Mouse (Mus musculus) midbrain, postnatal 0 days (tissue): Measurements from ENCODE around the gene Abat. TPM values are rescaled to one million over a fixed set of nuclear protein-coding genes. Genes with fewer than 3 reads are reported as not detected.

Source experiments
- ATAC-seq: fragments of 200-750 bp; cut with Nextera tagmentation; 2 replicates; pipeline ENCODE4 v1.8.0; 2017; ENCODE audit warnings: moderate number of reproducible peaks, mild to moderate bottlenecking, moderate TSS enrichment, moderate library complexity; ENCODE audit not compliant: low FRiP score
- DNase-seq: peaks from one replicate; pipeline ENCODE4 v3.0.0-alpha.2; 2015; ENCODE audit warnings: low spot score
- H3K27ac ChIP-seq: fragments of 300-500 bp; sonication (generic); 2 replicates; pipeline ENCODE4 v1.5.1; 2014; ENCODE audit warnings: low read depth, mild to moderate bottlenecking, low read length, mixed read lengths
- H3K27me3 ChIP-seq: fragments of 300-500 bp; sonication (generic); 2 replicates; pipeline ENCODE4 v1.6.1; 2014; ENCODE audit warnings: low read length, control low read depth, mixed read lengths; ENCODE audit not compliant: insufficient read depth
- H3K36me3 ChIP-seq: fragments of 300-500 bp; sonication (generic); 2 replicates; pipeline ENCODE4 v1.6.1; 2014; ENCODE audit warnings: low read length, control low read depth, mixed read lengths; ENCODE audit not compliant: insufficient read depth
- H3K4me1 ChIP-seq: fragments of 300-500 bp; sonication (generic); 2 replicates; pipeline ENCODE4 v1.6.1; 2014; ENCODE audit warnings: mild to moderate bottlenecking, control low read depth, antibody characterized with exemption, low read length, mixed read lengths; ENCODE audit not compliant: insufficient read depth
- H3K4me2 ChIP-seq: fragments of 300-500 bp; sonication (generic); 2 replicates; pipeline ENCODE4 v1.6.1; 2014; ENCODE audit warnings: low read depth, mild to moderate bottlenecking, low read length, mixed read lengths; ENCODE audit not compliant: poor library complexity, severe bottlenecking
- H3K4me3 ChIP-seq: fragments of 300-500 bp; sonication (generic); 2 replicates; pipeline ENCODE4 v1.5.1; 2014; ENCODE audit warnings: low read depth, mild to moderate bottlenecking, low read length, moderate library complexity
- H3K9ac ChIP-seq: fragments of 300-500 bp; sonication (generic); replicated peaks from 2 replicates; pipeline ENCODE4 v1.6.1; 2014; ENCODE audit warnings: mild to moderate bottlenecking, low read length, moderate library complexity, mixed read lengths; ENCODE audit not compliant: poor library complexity, severe bottlenecking
- H3K9me3 ChIP-seq: fragments of 300-500 bp; sonication (generic); 2 replicates; pipeline ENCODE4 v1.6.1; 2016; ENCODE audit warnings: low read length, control low read depth
- CTCF ChIP-seq: IDR thresholded peaks from 2 replicates; pipeline ENCODE4 v1.5.1; 2016; ENCODE audit warnings: antibody characterized with exemption, mild to moderate bottlenecking
- WGBS: fragments of 180-500 bp; shearing (Covaris S2); extraction: QIAGEN DNeasy Blood & Tissue Kit; methylation state at CpG from one replicate; pipeline ENCODE4 v1.1.7; 2014; 5-methylcytosine and 5-hydroxymethylcytosine counted together
- polyA plus RNA-seq: library from polyadenylated mRNA; unstranded; fragments of >200 nt; fragmentation: Nextera tagmentation; extraction: Ambion mirVana; gene quantifications from 2 replicates; pipeline ENCODE4 v1.2.1, GENCODE M21; 2015
- total RNA-seq: library from RNA; depleted of rRNA; stranded (reverse); fragments of >200 nt; gene quantifications from 2 replicates; pipeline ENCODE4 v1.2.3, GENCODE M21; 2014

Abat gene
- total and polyA plus RNA-seq, 2 experiments from 2014 or later = 89.4 to 137 TPM

- peak; percentile 48; the same call in 1 of the 2 replicates for TF ChIP-seq CTCF
- ATAC-seq (peak; percentile 94), DNase-seq (peak; percentile 98)
- H3K4me2 ChIP-seq = peak within 1 kb of the TSS; percentile 85
- peaks cover 9% of the 10 kb centered on the region; the same call in 1 of the 2 replicates for H3K4me1 ChIP-seq
- H3K4me3 ChIP-seq = peak within 1 kb of the TSS; percentile 76
- WGBS = under 1% methylated on average over 58 of the region's 59 CpGs
- H3K27me3 ChIP-seq = no peaks in the 10 kb centered on the region
- H3K36me3 ChIP-seq = peaks cover 9% of the 10 kb centered on the region; the same call in 1 of the 2 replicates
- H3K9ac ChIP-seq = peak within 1 kb of the TSS; percentile 81
- no peaks in the 10 kb centered on the region for H3K9me3 ChIP-seq
- H3K27ac ChIP-seq = peak within 1 kb of the TSS; percentile 86
Observed at GRCm38 (mm10) chr16:8637217-8638051, 124.2 kb downstream of the Abat start, which contains the start of the genes Pmm2 and Tmem186. TSS of gene Pmm2 (plus strand) at chr16:8637674. TSS of gene Tmem186 (minus strand) at chr16:8637712.

DNA sequence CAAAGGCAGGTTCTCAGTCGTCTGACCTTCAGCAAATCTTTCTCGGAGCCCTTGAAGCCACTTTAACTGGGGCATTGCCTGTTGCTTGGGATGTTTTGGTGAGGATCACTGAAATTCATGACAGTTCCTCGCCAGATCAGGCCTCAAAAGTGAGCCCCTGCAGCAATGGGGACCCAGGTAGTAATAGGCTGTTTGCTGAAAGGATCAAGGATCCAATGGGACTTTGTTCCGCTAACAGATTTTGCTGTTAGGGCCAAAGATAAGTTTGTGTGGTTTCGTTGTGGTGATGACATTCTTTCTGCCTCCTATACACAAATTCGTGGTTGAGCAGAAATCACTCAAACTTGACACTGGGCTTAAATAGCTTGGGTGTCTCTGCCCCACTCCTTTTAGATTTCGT is 124.9 kb downstream of the Abat start:
- peak overlapping the region; percentile 85 for H3K4me2 ChIP-seq
- H3K27ac ChIP-seq = peak overlapping the region; percentile 86; the same call in 1 of the 2 replicates
- peaks cover 9% of the 10 kb centered on the region; the same call in 1 of the 2 replicates for H3K4me1 ChIP-seq
- peak overlapping the region; percentile 68 for H3K9ac ChIP-seq
- H3K36me3 ChIP-seq = peaks cover 14% of the 10 kb centered on the region
- WGBS = 41% methylated on average over 7 of the region's 7 CpGs
- TF ChIP-seq CTCF = no peak
- H3K27me3 ChIP-seq = no peaks in the 10 kb centered on the region
- DNase-seq (no peak), ATAC-seq (no peak)
- H3K4me3 ChIP-seq = peak overlapping the region; percentile 76
- H3K9me3 ChIP-seq = no peaks in the 10 kb centered on the region

GRCm38 (mm10) chr16:8639466-8640191 is 126.4 kb downstream of the Abat start:
- H3K9me3 ChIP-seq = no peaks in the 10 kb centered on the region
- peaks cover 26% of the 10 kb centered on the region for H3K36me3 ChIP-seq
- no peak overlapping the region for H3K9ac ChIP-seq
- H3K4me1 ChIP-seq = peaks cover 9% of the 10 kb centered on the region; the same call in 1 of the 2 replicates
- no peak overlapping the region for H3K4me2 ChIP-seq
- no peak for TF ChIP-seq CTCF
- 91% methylated on average over 11 of the region's 11 CpGs for whole genome bisulfite sequencing
- DNase-seq (no peak), ATAC-seq (no peak)
- no peak overlapping the region for H3K4me3 ChIP-seq
- H3K27ac ChIP-seq = no peak overlapping the region
- no peaks in the 10 kb centered on the region for H3K27me3 ChIP-seq

- H3K36me3 ChIP-seq = peaks cover 48% of the 10 kb centered on the region
- H3K4me1 ChIP-seq = no peaks in the 10 kb centered on the region
- H3K27ac ChIP-seq = no peak overlapping the region
- DNase-seq (peak; percentile 31), ATAC-seq (no peak)
- TF ChIP-seq CTCF = peak; percentile 77
- H3K9ac ChIP-seq = no peak overlapping the region
- H3K4me2 ChIP-seq = no peak overlapping the region
- H3K9me3 ChIP-seq = no peaks in the 10 kb centered on the region
- no peak overlapping the region for H3K4me3 ChIP-seq
- 90% methylated on average over 2 of the region's 2 CpGs for WGBS
- no peaks in the 10 kb centered on the region for H3K27me3 ChIP-seq
Observed at GRCm38 (mm10) chr16:8643855-8644254, 130.6 kb downstream of the Abat start.

DNA sequence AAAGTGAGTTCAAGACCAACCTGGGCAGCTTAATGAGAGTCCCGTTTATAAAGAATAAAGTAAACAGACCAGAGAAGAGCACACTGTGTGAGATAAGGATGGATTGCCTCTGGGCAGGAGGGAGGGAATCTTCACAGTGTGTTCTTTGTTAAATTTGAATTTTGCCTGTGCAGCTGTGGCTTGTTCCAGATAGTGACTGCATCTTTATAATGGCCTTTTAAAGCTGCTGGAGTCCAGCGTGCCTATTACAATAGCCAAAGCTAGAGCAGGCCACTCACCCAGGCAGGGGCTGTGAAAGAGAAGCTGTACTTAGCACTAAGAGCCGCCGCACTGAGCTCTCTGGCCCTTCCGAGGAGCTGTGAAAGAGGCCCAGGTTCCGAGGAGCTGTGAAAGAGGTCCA is 132.3 kb downstream of the Abat start:
- H3K27ac ChIP-seq = no peak overlapping the region
- no peak overlapping the region for H3K9ac ChIP-seq
- H3K4me3 ChIP-seq = no peak overlapping the region
- H3K4me1 ChIP-seq = no peaks in the 10 kb centered on the region
- no peaks in the 10 kb centered on the region for H3K27me3 ChIP-seq
- H3K9me3 ChIP-seq = no peaks in the 10 kb centered on the region
- 83% methylated on average over 6 of the region's 6 CpGs for WGBS
- ATAC-seq = no peak
- peaks cover 60% of the 10 kb centered on the region for H3K36me3 ChIP-seq
- no peak for DNase-seq
- no peak for TF ChIP-seq CTCF
- H3K4me2 ChIP-seq = no peak overlapping the region
